Mouse (Mus musculus) CH12.LX (cell line): Measurements from ENCODE around the gene Ier3. TPM values are rescaled to one million over a fixed set of nuclear protein-coding genes. Genes with fewer than 3 reads are reported as not detected.
"Not testable (repeated sequence)": the region's sequence is repeated elsewhere in the genome, so short reads cannot be mapped to it uniquely, and the experiment has no call there.

Experiments used
- DNase-seq: peaks from one replicate; pipeline ENCODE4 v3.0.0-alpha.2; 2013; ENCODE audit errors: extremely low read depth
- H3K27ac ChIP-seq: 2 replicates; pipeline ENCODE4 v1.5.1; 2012; ENCODE audit warnings: low read depth, mild to moderate bottlenecking, control low read depth, moderate library complexity; ENCODE audit not compliant: insufficient read depth
- H3K27me3 ChIP-seq: replicated peaks from 2 replicates; pipeline ENCODE3; 2012; ENCODE audit warnings: inconsistent platforms
- H3K36me3 ChIP-seq, 2 experiments: replicated peaks in 1 of 2; 2 replicates each; pipeline versions ENCODE3 to v1.6.1; 2012; ENCODE audit warnings: inconsistent platforms in 1 of 2, low read length in 1 of 2, mild to moderate bottlenecking in 1 of 2, mixed read lengths in 1 of 2, moderate library complexity in 1 of 2; ENCODE audit not compliant: control insufficient read depth in 1 of 2, insufficient read depth in 1 of 2
- H3K4me1 ChIP-seq, 2 experiments: 2 replicates each; pipeline ENCODE4 v1.6.1; 2012; ENCODE audit warnings: inconsistent platforms in 1 of 2, moderate library complexity in 1 of 2; ENCODE audit not compliant: insufficient read depth in 2 of 2, control insufficient read depth in 1 of 2
- H3K4me2 ChIP-seq: 2 replicates; pipeline ENCODE4 v1.6.1; 2012; ENCODE audit warnings: low read depth, mild to moderate bottlenecking, control low read depth; ENCODE audit not compliant: poor library complexity, insufficient read depth, severe bottlenecking
- H3K4me3 ChIP-seq, 3 experiments: fragments of 150-350 bp in 1 of 3; sonication (generic) in 1 of 3; replicated peaks in 1 of 3; 2 replicates each; pipeline versions ENCODE3 to v1.5.1; 2011 to 2012; ENCODE audit warnings: low read depth in 2 of 3, low read length in 2 of 3, mild to moderate bottlenecking in 2 of 3, moderate library complexity in 2 of 3, control low read depth in 1 of 3, improper control_type of control experiment in 1 of 3, inconsistent platforms in 1 of 3, mixed read lengths in 1 of 3; ENCODE audit not compliant: poor library complexity in 1 of 3
- H3K79me2 ChIP-seq: replicated peaks from 2 replicates; pipeline ENCODE4 v1.6.1; 2012; ENCODE audit warnings: mild to moderate bottlenecking, moderate library complexity; ENCODE audit not compliant: control insufficient read depth, poor library complexity, insufficient read depth, severe bottlenecking; ENCODE audit errors: extremely low read depth
- H3K9ac ChIP-seq: 2 replicates; pipeline ENCODE4 v1.6.1; 2012; ENCODE audit warnings: low read depth, mild to moderate bottlenecking, control low read depth, moderate library complexity; ENCODE audit not compliant: insufficient read depth
- H3K9me3 ChIP-seq: replicated peaks from 2 replicates; pipeline ENCODE3; 2012; ENCODE audit warnings: low read length, inconsistent platforms, mixed read lengths
- CHD2 ChIP-seq: IDR thresholded peaks from 2 replicates; pipeline ENCODE4 v1.6.1; 2011; ENCODE audit warnings: low read length, improper control_type of control experiment
- CTCF ChIP-seq, 2 experiments: IDR thresholded peaks in 1 of 2; conservative IDR thresholded peaks in 1 of 2; 2 replicates each; pipeline ENCODE4 v1.5.1; 2011 to 2012; ENCODE audit warnings: low read depth in 2 of 2, low read length in 2 of 2, improper control_type of control experiment in 1 of 2, inconsistent platforms in 1 of 2, mild to moderate bottlenecking in 1 of 2, moderate library complexity in 1 of 2
- EP300 ChIP-seq: IDR thresholded peaks from 2 replicates; pipeline ENCODE4 v1.6.1; 2011; ENCODE audit warnings: low read length, improper control_type of control experiment
- GABPA ChIP-seq: IDR thresholded peaks from 2 replicates; pipeline ENCODE4 v1.6.1; 2012; ENCODE audit warnings: low read depth, low read length, improper control_type of control experiment, inconsistent platforms; ENCODE audit not compliant: insufficient replicate concordance
- JUN ChIP-seq: IDR thresholded peaks from 2 replicates; pipeline ENCODE4 v1.6.1; 2011; ENCODE audit warnings: low read depth, mild to moderate bottlenecking, low read length, improper control_type of control experiment, moderate library complexity; ENCODE audit not compliant: insufficient read depth
- MAX ChIP-seq: IDR thresholded peaks from 2 replicates; pipeline ENCODE4 v1.6.1; 2011; ENCODE audit warnings: low read length, improper control_type of control experiment
- MXI1 ChIP-seq: IDR thresholded peaks from 2 replicates; pipeline ENCODE4 v1.6.1; 2011; ENCODE audit warnings: mild to moderate bottlenecking, low read depth, low read length, improper control_type of control experiment
- MYC ChIP-seq: IDR thresholded peaks from 2 replicates; pipeline ENCODE4 v1.6.1; 2011; ENCODE audit warnings: low read depth, mild to moderate bottlenecking, improper control_type of control experiment, low read length
- NELFE ChIP-seq: IDR thresholded peaks from 2 replicates; pipeline ENCODE4 v1.6.1; 2011; ENCODE audit warnings: low read depth, low read length, improper control_type of control experiment
- NRF1 ChIP-seq: IDR thresholded peaks from 2 replicates; pipeline ENCODE4 v1.6.1; 2014; ENCODE audit warnings: low read depth, mild to moderate bottlenecking, inconsistent platforms, low read length, improper control_type of control experiment, moderate library complexity
- POLR2AphosphoS2 ChIP-seq: IDR thresholded peaks from 2 replicates; pipeline ENCODE4 v1.6.1; 2011; ENCODE audit warnings: low read depth, low read length, improper control_type of control experiment
- RAD21 ChIP-seq: IDR thresholded peaks from 2 replicates; pipeline ENCODE4 v1.6.1; 2011; ENCODE audit warnings: low read depth, mild to moderate bottlenecking, low read length, improper control_type of control experiment, moderate library complexity
- TBP ChIP-seq: conservative IDR thresholded peaks from 2 replicates; pipeline ENCODE4 v1.6.1; 2011; ENCODE audit warnings: low read depth, low read length, improper control_type of control experiment
- USF1 ChIP-seq: IDR thresholded peaks from 2 replicates; pipeline ENCODE4 v1.6.1; 2014; ENCODE audit warnings: low read depth, mild to moderate bottlenecking, inconsistent platforms, low read length, improper control_type of control experiment
- USF2 ChIP-seq: conservative IDR thresholded peaks from 2 replicates; pipeline ENCODE4 v1.6.1; 2011; ENCODE audit warnings: low read depth, low read length, improper control_type of control experiment
- ZC3H11A ChIP-seq: IDR thresholded peaks from 2 replicates; pipeline ENCODE4 v1.6.1; 2012; ENCODE audit warnings: low read depth, mild to moderate bottlenecking, inconsistent platforms, low read length, improper control_type of control experiment
- ZMIZ1 ChIP-seq: IDR thresholded peaks from 2 replicates; pipeline ENCODE4 v1.6.1; 2012; ENCODE audit warnings: low read depth, mild to moderate bottlenecking, inconsistent platforms, low read length, improper control_type of control experiment
- dilution Hi-C: fragments of 300-500 bp; cut with MboI; formaldehyde crosslinking; loops from 2 replicates; pipeline ENCODE4 v1.14.3; 2020; ENCODE audit warnings: low sequenced_read_pairs; ENCODE audit not compliant: extremely low pct_unique_long_range_greater_than_20kb, extremely low pct_ligation_motif_present
- in situ Hi-C: fragments of 300-500 bp; cut with MboI; formaldehyde crosslinking; loops from 3 replicates; pipeline ENCODE4 v1.14.3; 2019; ENCODE audit warnings: low sequenced_read_pairs, low pct_ligation_motif_present, low pct_unique_long_range_greater_than_20kb, mixed read lengths
- polyA plus RNA-seq: library from polyadenylated mRNA; unstranded; fragments of >175 nt; gene quantifications from 2 replicates; pipeline ENCODE4 v1.2.1, GENCODE M21; 2012; ENCODE audit warnings: low read depth; ENCODE audit not compliant: insufficient read length
- total RNA-seq, 2 experiments: library from RNA; depleted of rRNA; stranded (reverse); fragments of 300-350 nt in 1 of 2; fragments of >200 nt in 1 of 2; gene quantifications; 2 replicates each; pipeline ENCODE4 v1.2.3; 2012 to 2014

The Ier3 gene
- total and polyA plus RNA-seq, 3 experiments: 12.6 to 27.2 (median 15.0) TPM

DNA sequence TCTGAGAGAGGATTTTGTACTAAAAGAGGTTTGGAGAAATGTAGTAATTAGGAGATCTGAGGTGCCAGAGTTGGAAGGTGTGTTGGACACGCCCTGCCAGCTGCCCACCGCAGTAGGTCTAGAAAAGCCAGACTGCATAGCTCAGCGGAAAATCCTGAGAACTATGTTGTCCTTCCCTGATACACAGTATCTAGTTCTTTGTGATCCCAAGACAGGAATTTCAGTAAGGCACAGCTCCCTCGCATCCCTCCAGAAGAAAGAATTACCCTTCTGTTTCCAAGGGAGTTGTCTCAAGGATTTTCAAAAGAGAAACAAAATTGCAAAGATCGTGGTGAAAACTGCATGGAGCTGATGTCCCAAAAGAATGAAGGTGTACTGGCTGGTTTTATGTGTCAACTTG, 17.1 kb downstream of the Ier3 start (continued):
- TF ChIP-seq EP300: no peak
- TF ChIP-seq ZMIZ1: peak; percentile 56; the same call in 1 of the 2 replicates
- no peak for TF ChIP-seq GABPA

DNA sequence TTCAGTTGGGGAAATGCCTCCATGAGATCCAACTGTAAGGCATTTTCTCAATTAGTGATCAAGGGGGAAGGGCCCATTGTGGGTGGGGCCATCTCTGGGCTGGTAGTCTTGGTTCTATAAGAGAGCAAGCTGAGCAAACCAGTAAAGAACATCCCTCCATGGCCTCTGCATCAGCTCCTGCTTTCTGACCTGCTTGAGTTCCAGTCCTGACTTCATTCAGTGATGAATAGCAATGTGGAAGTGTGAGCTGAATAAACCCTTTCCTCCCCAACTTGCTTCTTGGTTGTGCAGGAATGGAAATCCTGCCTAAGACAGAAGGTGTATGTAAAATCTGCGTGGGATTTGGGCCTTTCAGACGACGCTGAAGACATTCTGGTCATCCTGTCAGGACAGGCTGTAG, 17.5 kb downstream of the Ier3 start:
- H3K9me3 ChIP-seq, dilution Hi-C loops, H3K27me3 ChIP-seq, DNase-seq: not testable (repeated sequence)
- Histone ChIP-seq H3K27ac (peak overlapping the region; percentile 79), H3K79me2 (peaks cover 38% of the 10 kb centered on the region), H3K9ac (peak overlapping the region; percentile 83), H3K36me3 (peaks cover 27 to 29% of the 10 kb centered on the region in 2 experiments), H3K4me1 (peaks cover 11 to 42% of the 10 kb centered on the region in 2 experiments), H3K4me3 (peak overlapping the region; percentile 48 to 83 (median 63)), H3K4me2 (peak overlapping the region; percentile 95)
- in situ Hi-C loops: loop anchor here (5.0 kb wide), 1 partner anchor 33 kb away; no protein-coding TSS in a partner anchor
- peak; percentile 47; the same call in 1 of the 2 replicates for TF ChIP-seq NELFE
- 0 out of 2 replicates have a peak, but pooled peaks have one; percentile 44 for TF ChIP-seq TBP

DNA sequence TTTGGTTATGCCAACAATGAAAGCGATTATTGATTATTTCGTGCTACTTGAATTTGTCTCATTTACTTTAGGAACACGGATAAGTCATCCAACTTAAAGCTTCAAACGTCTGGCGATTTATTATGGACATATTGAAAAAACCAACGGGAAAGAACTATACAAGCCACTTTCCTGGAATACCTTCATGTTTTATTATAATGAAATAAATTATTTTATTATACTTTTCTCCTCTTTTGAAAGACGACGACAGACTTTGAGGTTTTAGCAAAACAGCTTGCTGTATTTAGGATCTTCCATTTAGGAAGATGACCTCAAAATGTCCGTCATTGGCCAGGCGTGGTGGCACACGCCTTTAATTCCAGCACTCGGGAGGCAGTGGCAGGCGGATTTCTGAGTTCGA, 19.1 kb downstream of the Ier3 start:
- H3K79me2 ChIP-seq: peaks cover 25% of the 10 kb centered on the region
- DNase-seq: no peak
- no peaks in the 10 kb centered on the region for H3K27me3 ChIP-seq
- H3K9me3 ChIP-seq: no peaks in the 10 kb centered on the region
- TF ChIP-seq ZC3H11A: no peak
- no peak for TF ChIP-seq TBP
- no peak for TF ChIP-seq USF2
- TF ChIP-seq JUN: no peak
- no peak for TF ChIP-seq POLR2AphosphoS2
- no peak for TF ChIP-seq MAX
- TF ChIP-seq MYC: no peak
- TF ChIP-seq NRF1: no peak
- TF ChIP-seq CHD2: no peak
- no peak for TF ChIP-seq MXI1
- no peak for TF ChIP-seq USF1
- TF ChIP-seq RAD21: no peak
- no peak for TF ChIP-seq CTCF (conservative IDR thresholded peaks at IDR 0.05 in 1 of 2, IDR thresholded peaks at IDR 0.05 in 1 of 2; ENCODE audit: low read depth in 2 of 2, low read length in 2 of 2)
- TF ChIP-seq, all 38 proteins: peak for 0
- Histone ChIP-seq H3K4me3 (peak overlapping the region; percentile 41 to 54 (median 49)), H3K4me1 (peaks cover 3 to 28% of the 10 kb centered on the region in 2 experiments), H3K9ac (peak overlapping the region; percentile 65; the same call in 1 of the 2 replicates), H3K36me3 (peaks cover 19 to 26% of the 10 kb centered on the region in 2 experiments), H3K27ac (no peak overlapping the region), H3K4me2 (0 out of 2 replicates have a peak overlapping the region, but pooled peaks have one; percentile 22)
- dilution Hi-C loops: no loop called here
- in situ Hi-C loops: no loop called here
